Mouse (Mus musculus): ENCODE data around the gene H2-Ab1. TPM values are rescaled to one million over a fixed set of nuclear protein-coding genes. Genes with fewer than 3 reads are reported as not detected.
A peak's percentile ranks its signal among the peaks of the same experiment; 100 is the strongest.

Gene H2-Ab1
- polyA plus RNA-seq, 1 experiment = not detected

- Histone ChIP-seq H3K4me3 (no peak overlapping the region), H3K27me3 (ENCODE audit: control insufficient read depth, insufficient read depth, insufficient read length) (peaks cover 22% of the 10 kb centered on the region), H3ac (ENCODE audit: control insufficient read depth, insufficient read length) (no peak overlapping the region), H3K79me2 (ENCODE audit: control insufficient read depth, insufficient read depth) (no peaks in the 10 kb centered on the region), H3K4me2 (ENCODE audit: low read depth) (no peak overlapping the region), H3K36me3 (ENCODE audit: control insufficient read depth, insufficient read depth) (no peaks in the 10 kb centered on the region)
- TF ChIP-seq TCF3 (IDR thresholded peaks at IDR 0.05; ENCODE audit: insufficient read length, low read depth) (peak; percentile 85), POLR2A (IDR thresholded peaks at IDR 0.05; ENCODE audit: insufficient read length, low read depth) (no peak), POLR2AphosphoS2 (IDR thresholded peaks at IDR 0.05; ENCODE audit: insufficient read length, low read depth) (no peak), MYOG (IDR thresholded peaks at IDR 0.05; ENCODE audit: control insufficient read depth in 1 of 3, insufficient read depth in 1 of 3, insufficient read length in 2 of 3, low read depth in 2 of 3) (peak; percentile 81 to 83 (median 82)), MYOD1 (IDR thresholded peaks at IDR 0.05; ENCODE audit: control insufficient read depth in 1 of 3, insufficient read length in 2 of 3, low read depth in 2 of 3) (peak; percentile 71 to 92 (median 90)), TCF12 (IDR thresholded peaks at IDR 0.05; ENCODE audit: insufficient read depth, poor library complexity, severe bottlenecking) (peak; percentile 82)
Observed at GRCm38 (mm10) chr17:34210599-34210998, 46.9 kb upstream of the H2-Ab1 start.

GRCm38 (mm10) chr17:34211746-34212365, 45.6 kb upstream of the H2-Ab1 start:
- no peaks in the 10 kb centered on the region for H3K36me3 ChIP-seq (ENCODE audit: control insufficient read depth, insufficient read depth)
- TF ChIP-seq CEBPB (IDR thresholded peaks at IDR 0.05; ENCODE audit: insufficient read depth, poor library complexity, severe bottlenecking) (no peak), POLR2A (IDR thresholded peaks at IDR 0.05; ENCODE audit: insufficient read length, low read depth) (no peak), REST (IDR thresholded peaks at IDR 0.05; ENCODE audit: insufficient read depth, insufficient read length) (no peak)
- H3K27me3 ChIP-seq (ENCODE audit: control insufficient read depth, insufficient read depth, insufficient read length) = peaks cover 32% of the 10 kb centered on the region
- no peak overlapping the region for H3ac ChIP-seq (ENCODE audit: control insufficient read depth, insufficient read length)
- H3K4me3 ChIP-seq = no peak overlapping the region
- H3K4me2 ChIP-seq (ENCODE audit: low read depth) = no peak overlapping the region
- no peaks in the 10 kb centered on the region for H3K79me2 ChIP-seq (ENCODE audit: control insufficient read depth, insufficient read depth)

- H3K27me3 ChIP-seq (ENCODE audit: control insufficient read depth, insufficient read depth, insufficient read length) = peaks cover 50% of the 10 kb centered on the region
Observed at GRCm38 (mm10) chr17:34213936-34214335, 43.6 kb upstream of the H2-Ab1 start.

GRCm38 (mm10) chr17:34215176-34215575, 42.3 kb upstream of the H2-Ab1 start:
- no peak overlapping the region for H3K4me2 ChIP-seq (ENCODE audit: low read depth)
- no peaks in the 10 kb centered on the region for H3K79me2 ChIP-seq (ENCODE audit: control insufficient read depth, insufficient read depth)
- H3K36me3 ChIP-seq (ENCODE audit: control insufficient read depth, insufficient read depth) = no peaks in the 10 kb centered on the region
- H3ac ChIP-seq (ENCODE audit: control insufficient read depth, insufficient read length) = no peak overlapping the region
- TF ChIP-seq USF1 (IDR thresholded peaks at IDR 0.05; ENCODE audit: low read depth) = no peak
- no peak overlapping the region for H3K4me3 ChIP-seq
- peaks cover 52% of the 10 kb centered on the region for H3K27me3 ChIP-seq (ENCODE audit: control insufficient read depth, insufficient read depth, insufficient read length)

More at GRCm38 (mm10) chr17:34213936-34214335, 43.6 kb upstream of the H2-Ab1 start:
- Histone ChIP-seq H3K79me2 (ENCODE audit: control insufficient read depth, insufficient read depth) (no peaks in the 10 kb centered on the region), H3K4me2 (ENCODE audit: low read depth) (no peak overlapping the region), H3K36me3 (ENCODE audit: control insufficient read depth, insufficient read depth) (no peaks in the 10 kb centered on the region), H3ac (ENCODE audit: control insufficient read depth, insufficient read length) (no peak overlapping the region), H3K4me3 (no peak overlapping the region)
- TF ChIP-seq SRF (IDR thresholded peaks at IDR 0.05; ENCODE audit: control insufficient read depth, insufficient read length, low read depth) = no peak
- TF ChIP-seq CEBPB (IDR thresholded peaks at IDR 0.05; ENCODE audit: insufficient read depth, poor library complexity, severe bottlenecking) = no peak
- no peak for TF ChIP-seq TCF12 (IDR thresholded peaks at IDR 0.05; ENCODE audit: insufficient read depth, poor library complexity, severe bottlenecking)
- no peak for TF ChIP-seq MAX (IDR thresholded peaks at IDR 0.05; ENCODE audit: low read depth)
- TF ChIP-seq POLR2A (IDR thresholded peaks at IDR 0.05; ENCODE audit: insufficient read length, low read depth) = no peak
- TF ChIP-seq E2F4 (IDR thresholded peaks at IDR 0.05; ENCODE audit: insufficient read depth) = no peak
- no peak for TF ChIP-seq MYOG (IDR thresholded peaks at IDR 0.05; ENCODE audit: control insufficient read depth in 1 of 3, insufficient read depth in 1 of 3, insufficient read length in 2 of 3, low read depth in 2 of 3)
- no peak for TF ChIP-seq MYOD1 (IDR thresholded peaks at IDR 0.05; ENCODE audit: control insufficient read depth in 1 of 3, insufficient read length in 2 of 3, low read depth in 2 of 3)
- no peak for TF ChIP-seq USF1 (IDR thresholded peaks at IDR 0.05; ENCODE audit: low read depth)
- TF ChIP-seq POLR2AphosphoS2 (IDR thresholded peaks at IDR 0.05; ENCODE audit: insufficient read length, low read depth) = no peak
- TF ChIP-seq TCF3 (IDR thresholded peaks at IDR 0.05; ENCODE audit: insufficient read length, low read depth) = no peak
- TF ChIP-seq REST (IDR thresholded peaks at IDR 0.05; ENCODE audit: insufficient read depth, insufficient read length) = no peak

- TF ChIP-seq POLR2AphosphoS2 (IDR thresholded peaks at IDR 0.05; ENCODE audit: insufficient read length, low read depth) = no peak
- TF ChIP-seq MAX (IDR thresholded peaks at IDR 0.05; ENCODE audit: low read depth) = no peak
- TF ChIP-seq CEBPB (IDR thresholded peaks at IDR 0.05; ENCODE audit: insufficient read depth, poor library complexity, severe bottlenecking) = no peak
- TF ChIP-seq POLR2A (IDR thresholded peaks at IDR 0.05; ENCODE audit: insufficient read length, low read depth) = no peak
- no peak for TF ChIP-seq USF1 (IDR thresholded peaks at IDR 0.05; ENCODE audit: low read depth)
- no peak for TF ChIP-seq MYOG (IDR thresholded peaks at IDR 0.05; ENCODE audit: control insufficient read depth in 1 of 3, insufficient read depth in 1 of 3, insufficient read length in 2 of 3, low read depth in 2 of 3)
- no peak for TF ChIP-seq MYOD1 (IDR thresholded peaks at IDR 0.05; ENCODE audit: control insufficient read depth in 1 of 3, insufficient read length in 2 of 3, low read depth in 2 of 3)
- no peak for TF ChIP-seq TCF3 (IDR thresholded peaks at IDR 0.05; ENCODE audit: insufficient read length, low read depth)
- no peak for TF ChIP-seq E2F4 (IDR thresholded peaks at IDR 0.05; ENCODE audit: insufficient read depth)
- no peak for TF ChIP-seq TCF12 (IDR thresholded peaks at IDR 0.05; ENCODE audit: insufficient read depth, poor library complexity, severe bottlenecking)
- TF ChIP-seq REST (IDR thresholded peaks at IDR 0.05; ENCODE audit: insufficient read depth, insufficient read length) = no peak
- no peak for TF ChIP-seq SRF (IDR thresholded peaks at IDR 0.05; ENCODE audit: control insufficient read depth, insufficient read length, low read depth)
- Histone ChIP-seq H3ac (ENCODE audit: control insufficient read depth, insufficient read length) (no peak overlapping the region), H3K4me3 (no peak overlapping the region), H3K79me2 (ENCODE audit: control insufficient read depth, insufficient read depth) (no peaks in the 10 kb centered on the region), H3K36me3 (ENCODE audit: control insufficient read depth, insufficient read depth) (no peaks in the 10 kb centered on the region), H3K27me3 (ENCODE audit: control insufficient read depth, insufficient read depth, insufficient read length) (peaks cover 46% of the 10 kb centered on the region), H3K4me2 (ENCODE audit: low read depth) (no peak overlapping the region)
Observed at GRCm38 (mm10) chr17:34217216-34217928, 40.1 kb upstream of the H2-Ab1 start.

All from myocyte (in vitro differentiated cells).